Mouse (Mus musculus): Measurements from ENCODE around the gene Ccdc84.
"Not testable (repeated sequence)": the region's sequence is repeated elsewhere in the genome, so short reads cannot be mapped to it uniquely, and the experiment has no call there.

The Ccdc84 gene

GRCm38 (mm10) chr9:44407752-44408097 lies 10.6 kb downstream of the Ccdc84 start:
- DNase-seq = no peak

DNA sequence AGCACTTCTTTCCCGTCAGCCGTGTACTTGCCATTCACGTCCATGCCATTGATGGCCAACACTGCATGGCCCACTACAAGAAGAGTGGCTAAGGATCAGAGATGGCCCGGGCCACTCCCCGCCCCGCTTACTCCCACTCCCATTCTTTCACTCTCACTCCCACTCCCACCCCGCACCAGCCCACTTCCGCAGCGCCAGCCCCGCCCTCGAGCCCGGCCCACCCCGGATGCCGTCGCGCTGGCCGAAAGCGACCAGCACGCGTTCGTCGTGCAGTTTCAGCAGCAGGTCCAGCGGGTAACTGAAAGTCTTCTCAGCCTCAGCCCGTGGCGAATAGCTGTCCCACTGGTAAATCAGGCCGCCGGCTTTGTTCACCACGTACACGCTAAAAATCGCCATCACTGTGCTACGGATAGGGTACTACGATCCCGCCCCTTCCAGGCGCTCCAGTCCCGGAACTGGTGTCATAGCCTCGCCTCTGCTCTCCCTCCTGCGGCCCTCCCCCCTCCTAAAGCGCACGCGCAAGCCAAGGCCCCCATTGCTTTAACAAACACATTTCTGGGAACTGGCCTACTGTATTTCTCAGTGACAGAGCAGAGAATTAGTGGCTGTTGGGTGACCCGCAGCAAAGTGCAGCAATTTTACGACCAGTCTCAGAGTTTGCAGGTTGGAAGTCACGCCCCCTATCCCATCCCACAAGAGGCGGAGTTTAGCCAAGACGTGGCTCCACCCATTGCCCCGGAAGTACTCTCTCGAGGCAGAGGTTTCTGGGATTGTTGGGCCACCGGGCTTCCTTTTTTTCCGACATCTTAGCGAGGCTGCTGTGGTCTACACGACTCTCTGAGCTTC lies 11.2 kb downstream of the Ccdc84 start, which contains the start of the genes Rps25 and Trappc4:
Rps25 (plus strand) TSS at position 234 of the 846 bp plus-strand sequence.
Trappc4 (minus strand) TSS at position 695 of the 846 bp plus-strand sequence.
- peak; percentile 93 for DNase-seq

DNA sequence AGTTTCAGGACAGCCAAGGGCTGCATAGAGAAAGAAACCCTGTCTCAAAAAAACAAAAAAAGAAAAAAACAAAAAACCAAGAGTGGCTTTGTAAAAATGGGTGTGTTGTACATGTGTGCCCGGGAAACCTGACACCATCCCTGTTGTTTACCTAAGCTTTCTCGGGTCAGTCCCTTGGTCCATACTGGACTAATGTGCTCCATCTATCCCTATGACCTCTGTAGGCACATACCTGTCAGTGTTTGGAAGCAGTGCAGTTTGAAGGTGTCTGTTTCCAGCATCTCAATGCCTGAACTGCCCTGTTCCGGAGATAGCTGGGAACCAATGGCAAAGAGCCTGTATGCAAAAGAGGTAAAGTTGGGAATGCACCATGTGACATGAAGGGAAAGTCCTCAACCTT lies 13.4 kb downstream of the Ccdc84 start:
- no peak for DNase-seq

DNA sequence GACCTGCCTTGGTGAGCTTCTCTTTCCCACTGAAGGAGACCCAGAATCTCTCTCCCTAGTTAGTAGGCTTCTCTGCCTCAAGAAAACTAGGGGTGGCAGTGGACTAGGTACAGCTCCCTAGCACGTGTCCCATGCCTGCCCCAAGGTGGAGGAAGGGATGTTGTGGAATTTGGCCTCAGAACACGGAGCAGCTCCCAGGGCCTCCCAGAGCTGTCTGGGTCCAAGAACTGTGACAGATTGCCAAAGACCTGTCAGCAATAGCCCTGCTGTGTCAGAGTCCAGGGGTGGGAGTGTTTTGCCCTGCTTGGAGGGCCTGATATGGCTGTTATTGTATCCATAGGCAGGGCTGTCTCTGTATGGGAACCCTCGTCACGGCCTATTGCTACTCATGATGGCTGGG lies 17.3 kb downstream of the Ccdc84 start:
- no peak for DNase-seq

DNA sequence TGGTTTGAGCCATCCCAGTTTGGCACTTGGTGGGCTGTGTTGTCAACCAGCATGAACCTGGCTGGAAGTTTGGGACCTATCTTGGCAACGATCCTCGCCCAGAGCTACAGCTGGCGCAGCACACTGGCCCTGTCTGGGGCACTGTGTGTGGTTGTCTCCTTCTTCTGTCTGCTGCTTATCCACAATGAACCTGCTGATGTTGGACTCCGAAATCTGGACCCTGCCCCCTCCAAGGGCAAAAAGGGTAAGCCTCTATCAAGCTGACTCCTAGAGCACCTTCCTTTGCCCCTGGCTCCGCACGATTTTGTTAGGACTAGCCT lies 18.6 kb downstream of the Ccdc84 start:
- no peak for DNase-seq

- no peak for DNase-seq
Observed at GRCm38 (mm10) chr9:44399114-44399794, 19.1 kb downstream of the Ccdc84 start.

DNA sequence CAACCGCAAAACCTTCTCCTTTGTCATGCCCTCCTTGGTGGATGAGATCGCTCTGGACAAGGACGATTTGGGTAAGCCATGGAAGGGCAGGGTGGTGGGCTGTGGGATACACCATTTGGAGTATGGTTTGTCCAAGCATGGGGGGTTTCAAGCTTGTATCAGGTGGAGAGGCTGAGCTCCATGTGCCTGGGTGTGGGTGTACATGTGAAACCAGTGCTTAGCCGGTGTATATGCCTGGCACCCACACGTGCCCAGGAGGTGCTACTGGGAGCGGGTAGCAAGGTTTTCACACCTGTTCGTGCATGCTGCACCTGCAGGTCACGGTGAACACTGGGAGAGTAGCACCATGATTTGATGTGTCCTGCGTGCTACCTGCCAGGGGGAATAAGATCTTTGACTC lies 19.8 kb downstream of the Ccdc84 start:
- no peak for DNase-seq

DNA sequence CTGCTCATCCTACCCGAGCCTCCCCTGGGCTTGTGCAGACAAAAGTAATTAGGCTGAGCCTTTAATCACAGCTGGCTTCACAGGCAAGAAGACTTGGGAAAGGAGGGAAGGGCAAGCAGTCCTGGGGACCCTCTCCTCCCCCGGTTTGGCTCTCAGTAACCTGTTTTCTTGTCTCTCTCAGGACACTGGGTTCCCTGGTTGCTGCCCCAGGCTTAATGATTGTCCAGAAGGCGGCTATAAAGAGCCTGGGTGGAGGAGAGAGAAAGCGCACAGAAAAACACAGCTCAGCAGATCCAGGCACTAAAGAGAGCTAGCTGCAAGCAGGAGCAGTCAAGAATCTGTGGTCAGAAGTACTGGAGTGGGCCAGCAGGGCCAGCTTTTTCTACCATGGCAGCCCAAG lies 20.3 kb downstream of the Ccdc84 start:
- no peak for DNase-seq

DNA sequence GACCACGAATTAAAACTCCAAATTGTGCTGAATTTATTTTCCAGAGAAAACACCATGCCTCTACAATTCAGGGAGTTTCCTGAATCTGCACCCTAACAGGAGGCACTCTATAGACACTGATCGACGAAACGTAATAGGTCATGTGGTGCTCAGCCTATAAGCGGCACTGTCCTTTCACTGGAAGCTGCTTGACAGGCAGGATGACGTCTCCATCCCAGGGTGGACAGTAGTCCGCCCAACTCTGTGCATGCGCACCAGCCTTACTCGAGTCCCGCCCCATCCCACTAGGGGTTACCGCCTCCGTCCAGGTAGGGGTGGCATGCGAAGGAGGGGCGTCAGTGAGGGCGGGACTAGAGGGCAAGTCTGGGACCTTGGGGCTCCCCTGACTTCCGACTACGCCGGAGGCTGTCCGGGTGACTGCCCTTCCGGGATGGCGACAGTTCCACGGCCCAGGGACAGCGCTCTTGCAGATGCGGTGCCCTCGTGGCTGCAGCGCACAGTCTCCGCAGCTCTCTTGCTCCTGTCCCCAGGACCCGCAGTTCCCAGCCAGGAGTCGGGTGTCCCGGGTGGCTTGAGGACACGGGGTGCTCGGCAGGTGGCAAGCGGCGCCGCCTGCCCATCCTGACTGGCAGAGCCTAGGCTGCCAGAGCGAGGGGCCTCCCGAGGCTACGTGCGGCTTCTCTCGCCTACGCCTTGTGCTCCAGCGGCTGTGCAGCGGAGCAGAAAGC lies 21.5 kb downstream of the Ccdc84 start, which contains the start of gene Slc37a4:
Slc37a4 (plus strand) TSS at position 169 of the 728 bp plus-strand sequence.
- peak; percentile 95 for DNase-seq

- DNase-seq = peak; percentile 87
Observed at GRCm38 (mm10) chr9:44391466-44391865, 26.9 kb downstream of the Ccdc84 start.

- peak; percentile 54 for DNase-seq
Observed at GRCm38 (mm10) chr9:44389273-44389672, 29.1 kb downstream of the Ccdc84 start.

- DNase-seq = no peak
Observed at GRCm38 (mm10) chr9:44387221-44387620, 31.1 kb downstream of the Ccdc84 start.

DNA sequence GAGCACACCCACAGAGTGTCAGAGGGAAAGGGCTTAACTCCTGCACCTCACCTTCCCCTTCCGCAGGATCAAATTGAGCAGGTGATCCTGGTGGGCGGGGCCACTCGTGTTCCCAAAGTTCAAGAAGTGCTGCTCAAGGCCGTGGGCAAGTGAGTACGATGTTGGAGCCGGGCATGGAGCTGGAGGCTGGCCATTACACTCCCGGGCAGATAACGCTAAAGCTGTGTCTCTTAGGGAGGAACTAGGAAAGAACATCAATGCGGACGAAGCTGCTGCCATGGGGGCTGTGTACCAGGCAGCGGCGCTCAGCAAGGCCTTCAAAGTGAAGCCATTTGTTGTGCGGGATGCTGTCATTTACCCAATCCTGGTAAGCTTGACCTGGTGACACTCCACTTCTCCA lies 33.8 kb downstream of the Ccdc84 start:
- DNase-seq = no peak

- no peak for DNase-seq
Observed at GRCm38 (mm10) chr9:44379862-44380261, 38.5 kb downstream of the Ccdc84 start.

DNA sequence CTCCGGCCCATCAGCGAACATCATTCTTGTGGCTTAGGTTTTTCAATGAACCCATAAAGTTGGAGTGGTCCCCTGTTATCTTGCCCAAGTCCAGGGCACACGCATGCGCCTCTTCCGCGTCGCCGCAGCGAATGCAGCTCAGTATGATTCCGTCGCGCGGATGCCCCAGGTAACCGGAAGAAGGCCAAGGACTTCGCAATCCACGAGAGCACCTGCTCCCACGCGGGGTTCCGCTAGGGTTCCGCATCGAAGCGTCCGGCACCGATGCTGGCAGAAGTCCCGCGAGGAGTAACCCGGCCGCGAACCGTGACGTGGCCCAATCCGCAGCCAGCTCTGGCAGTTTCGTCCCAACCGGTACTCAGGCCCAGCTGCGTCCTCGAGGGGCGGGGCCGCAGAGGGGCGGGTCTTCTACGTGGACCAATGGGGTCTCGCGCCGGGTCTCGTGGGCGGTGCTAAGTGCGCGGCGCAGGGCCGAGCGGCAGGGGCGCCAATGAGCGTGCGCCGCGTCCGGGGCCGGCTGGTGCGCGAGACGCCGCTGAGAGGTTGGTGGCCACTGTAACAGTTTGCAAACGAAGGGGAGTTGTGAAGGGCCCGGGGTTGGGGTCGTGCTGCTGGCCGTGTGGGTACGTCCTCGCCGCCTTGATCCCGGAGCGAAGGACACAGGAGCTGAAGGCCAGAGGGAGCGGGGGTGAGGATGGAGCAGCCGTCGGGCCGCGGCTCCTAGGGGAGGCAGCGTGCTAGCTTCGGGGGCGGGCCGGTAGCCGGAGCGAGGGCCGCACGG lies 39.1 kb downstream of the Ccdc84 start, which contains the start of gene Hyou1:
Hyou1 (plus strand) TSS at position 437 of the 781 bp plus-strand sequence.
- DNase-seq = peak; percentile 99

GRCm38 (mm10) chr9:44378153-44378730 lies 40.1 kb downstream of the Ccdc84 start:
- DNase-seq = no peak

DNA sequence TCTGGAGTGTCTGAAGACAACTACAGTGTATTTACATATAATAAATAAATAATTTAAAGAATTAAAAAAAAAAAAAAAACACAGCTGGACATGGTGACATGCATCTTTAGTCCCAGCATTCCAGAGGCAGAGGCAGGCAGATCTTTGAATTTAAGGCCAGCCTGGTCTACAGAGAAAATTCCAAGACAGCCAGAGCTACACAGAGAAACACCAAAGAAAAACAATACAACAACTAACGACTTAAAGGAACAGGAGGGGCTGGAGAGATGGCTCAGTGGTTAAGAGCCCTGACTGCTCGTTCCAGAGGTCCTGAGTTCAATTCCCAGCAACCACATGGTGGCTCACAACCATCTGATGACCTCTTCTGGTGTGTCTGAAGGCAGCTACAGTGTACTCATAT lies 41.0 kb downstream of the Ccdc84 start:
- DNase-seq = not testable (repeated sequence)

- no peak for DNase-seq
Observed at GRCm38 (mm10) chr9:44376141-44376540, 42.2 kb downstream of the Ccdc84 start.

DNA sequence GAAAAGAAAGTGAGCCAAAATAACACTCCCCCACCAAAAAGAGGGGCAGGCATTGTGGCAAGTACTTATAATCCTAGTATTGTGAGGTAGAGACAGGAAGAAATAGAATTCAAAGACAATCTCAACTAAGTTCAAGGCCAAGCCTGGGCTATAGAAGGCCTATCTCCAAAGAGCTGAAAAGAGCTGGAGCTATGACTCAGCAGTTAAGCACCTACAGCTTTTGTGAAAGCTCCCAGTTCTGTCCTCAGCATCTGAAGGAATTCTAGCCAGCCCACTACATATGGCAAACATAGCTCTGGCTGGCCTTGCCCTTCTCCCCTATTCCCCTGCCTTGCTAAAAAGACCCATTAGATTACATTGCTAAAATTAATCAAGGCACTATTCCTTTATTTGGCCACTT lies 45.0 kb downstream of the Ccdc84 start:
- DNase-seq = no peak

GRCm38 (mm10) chr9:44364480-44364879 lies 53.9 kb downstream of the Ccdc84 start:
- DNase-seq = peak; percentile 21

DNA sequence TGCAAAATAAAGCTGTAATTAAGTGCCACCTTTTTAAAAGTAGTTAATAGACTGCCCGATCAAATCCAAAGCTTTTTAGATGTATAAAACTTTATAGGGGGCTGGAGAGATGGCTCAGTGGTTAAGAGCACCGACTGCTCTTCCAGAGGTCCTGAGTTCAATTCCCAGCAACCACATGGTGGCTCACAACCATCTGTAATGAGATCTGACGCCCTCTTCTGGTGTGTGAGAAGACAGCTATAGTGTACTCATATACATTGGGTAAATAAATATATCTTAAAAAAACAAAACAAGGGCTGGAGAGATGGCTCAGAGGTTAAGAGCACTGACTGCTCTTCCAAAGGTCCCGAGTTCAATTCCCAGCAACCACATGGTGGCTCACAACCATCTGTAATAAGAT lies 56.4 kb downstream of the Ccdc84 start:
- not testable (repeated sequence) for DNase-seq
